Mouse (Mus musculus): Measurements from ENCODE around the gene Ptk6.
"Not testable (repeated sequence)": the region's sequence is repeated elsewhere in the genome, so short reads cannot be mapped to it uniquely, and the experiment has no call there.

The Ptk6 gene

DNA sequence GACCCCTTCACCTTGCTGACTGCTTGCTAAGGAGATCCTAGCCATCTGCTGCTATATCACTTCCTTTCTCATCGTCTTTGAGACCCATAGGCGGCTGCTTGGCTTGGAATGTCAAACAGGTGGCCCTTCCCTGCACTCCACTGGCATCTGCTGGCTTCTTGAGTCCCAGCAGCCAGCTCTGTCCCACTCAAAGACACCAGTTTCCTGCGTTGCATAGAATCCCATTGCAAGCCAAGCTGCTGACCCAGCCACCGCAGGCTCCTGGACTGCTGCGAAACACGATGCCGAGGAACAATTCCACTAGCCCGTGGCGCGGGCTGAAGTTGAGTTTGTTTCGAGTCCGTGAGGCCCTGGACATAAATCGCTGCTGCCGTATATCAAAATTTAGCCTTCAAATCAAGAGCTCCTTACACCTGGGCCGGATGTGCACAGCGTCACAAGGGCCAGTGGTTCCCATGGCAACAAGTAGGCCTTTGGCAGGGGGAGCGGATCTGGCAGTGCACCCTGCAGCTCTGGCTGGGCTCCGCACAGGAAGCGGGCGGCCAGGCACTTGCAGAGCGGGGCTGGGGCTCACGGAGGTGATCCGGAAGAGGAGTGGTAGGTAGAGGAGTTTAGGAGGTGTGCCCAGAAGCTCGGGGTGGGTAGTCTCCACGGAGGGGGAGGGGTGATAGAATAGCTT, 17.1 kb upstream of the Ptk6 start, which contains the start of gene Fndc11:
TSS of gene Fndc11 (plus strand) at position 476 of the 679 bp plus-strand sequence.
- in situ Hi-C loops (cut with MboI, MseI): no loop called here

DNA sequence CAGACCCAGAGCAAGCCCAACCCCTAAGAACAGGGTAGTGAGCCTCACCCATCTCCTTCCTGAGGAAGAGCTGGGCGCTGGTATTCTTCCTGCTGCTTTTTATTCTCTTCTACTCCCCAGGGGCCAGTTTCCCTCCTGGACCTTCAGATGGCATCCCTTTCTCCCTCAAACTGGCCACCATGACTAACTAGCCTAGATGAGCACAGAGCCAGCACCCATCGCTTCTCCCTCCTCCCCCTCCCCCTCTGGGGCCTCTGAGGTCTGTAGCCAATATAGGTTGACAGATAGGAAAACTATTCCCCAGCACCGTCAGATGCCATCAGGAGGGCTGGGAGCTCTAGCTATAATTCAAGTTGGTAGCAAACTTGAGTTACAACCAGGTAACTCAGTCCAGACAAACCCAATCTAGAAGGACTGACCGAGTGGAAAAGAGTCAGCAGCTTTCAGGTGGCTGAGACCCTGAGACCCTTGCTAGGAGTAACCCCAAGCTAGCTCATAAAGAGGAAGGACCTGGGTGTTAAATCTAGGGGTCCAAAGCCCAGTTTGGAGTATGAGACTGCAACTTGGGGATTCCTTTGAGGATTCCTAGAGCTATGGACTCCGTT, 16.4 kb upstream of the Ptk6 start:
- in situ Hi-C loops (cut with MboI, MseI): no loop called here

DNA sequence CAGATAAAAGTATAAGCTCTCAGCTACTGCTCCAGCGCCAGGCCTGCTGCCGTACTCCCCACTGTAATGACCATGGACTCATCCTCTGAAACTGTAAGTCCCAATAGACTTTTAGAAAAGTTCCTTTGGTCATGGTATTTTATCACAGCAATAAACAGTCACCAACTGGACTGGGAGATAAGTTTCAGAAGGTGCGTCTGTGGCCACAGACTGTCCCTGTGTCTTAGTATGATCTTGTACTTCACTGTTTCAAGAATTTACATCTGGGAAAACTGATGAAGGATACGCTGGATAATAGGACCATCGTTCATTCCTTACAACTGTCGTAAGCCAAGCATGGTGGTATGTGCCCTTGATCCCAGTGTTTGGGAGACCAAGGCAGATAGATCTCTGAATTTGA, 13.4 kb upstream of the Ptk6 start:
- in situ Hi-C loops (cut with MboI, MseI): no loop called here

DNA sequence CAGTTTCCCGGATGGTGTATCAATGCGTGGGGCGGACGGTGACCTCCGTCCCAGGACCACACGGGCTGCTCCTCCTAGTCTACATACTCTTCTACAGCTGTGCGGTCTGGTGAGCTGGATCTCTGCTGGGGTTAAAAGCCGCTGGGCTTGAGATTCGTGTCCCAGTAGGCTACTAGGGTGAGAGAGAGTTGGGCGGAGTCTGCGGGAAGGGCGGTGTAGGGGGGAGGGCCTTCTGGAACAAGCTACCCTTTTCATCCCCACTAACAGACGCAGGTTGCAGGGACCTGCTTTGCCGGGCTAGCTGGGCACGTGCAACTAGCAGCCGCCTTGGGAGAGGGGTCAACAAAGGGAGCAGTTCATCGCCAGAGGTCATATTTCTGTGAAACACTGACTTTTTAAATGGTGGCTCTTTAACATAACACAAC, 10.4 kb upstream of the Ptk6 start, which contains the start of gene Srms:
TSS of gene Srms (minus strand) at position 165 of the 425 bp plus-strand sequence.
- in situ Hi-C loops (cut with MboI, MseI): no loop called here

DNA sequence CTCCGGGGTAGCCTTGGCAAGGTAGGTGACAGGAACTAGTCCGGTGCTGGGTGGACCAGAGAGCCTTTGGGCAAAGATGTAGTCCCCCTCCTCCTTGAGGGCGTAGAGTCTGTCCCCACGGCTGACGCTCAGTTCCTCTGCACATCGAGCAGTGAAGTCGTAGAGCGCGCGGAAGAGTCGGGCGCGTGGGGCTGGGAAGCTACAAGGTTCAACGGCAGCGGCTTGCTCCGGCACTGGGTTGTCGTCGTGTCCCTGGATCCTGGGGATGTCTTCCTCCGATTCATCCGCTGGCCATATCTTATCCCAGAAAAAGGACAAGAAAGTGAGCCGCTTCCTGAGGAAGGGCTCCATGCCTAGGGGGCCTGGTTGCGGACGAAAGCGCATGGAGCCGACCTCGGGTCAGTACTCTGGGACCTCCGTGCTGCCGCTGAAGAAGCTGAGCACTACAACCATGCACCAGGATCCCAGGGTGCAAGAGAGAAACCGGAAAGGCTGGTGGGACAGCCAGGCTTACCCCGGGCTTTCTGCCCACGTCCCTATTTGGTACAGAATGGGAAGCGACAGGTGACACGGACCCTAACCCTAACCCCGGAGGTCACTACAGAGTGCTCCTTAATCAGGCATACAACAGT, 9.9 kb upstream of the Ptk6 start:
- in situ Hi-C loops (cut with MboI, MseI): no loop called here

DNA sequence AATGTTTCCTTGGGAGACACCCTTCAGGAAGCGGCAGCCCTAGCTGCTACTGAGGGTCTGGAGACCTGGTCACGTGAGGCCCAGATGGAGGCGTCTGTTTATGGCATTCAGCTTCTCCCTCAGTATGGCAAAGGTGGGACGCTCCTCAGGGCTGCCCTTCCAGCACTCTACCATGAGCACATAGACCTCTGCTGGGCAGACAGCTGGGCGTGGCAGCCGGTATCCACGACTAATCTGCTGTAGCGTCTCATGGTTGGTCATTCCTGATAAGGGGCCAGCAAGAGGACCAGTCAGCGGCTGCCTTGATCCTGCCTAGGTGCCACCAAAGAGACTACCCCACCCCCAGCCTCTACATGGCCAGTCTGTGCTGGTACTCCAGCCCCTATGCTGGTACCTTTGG, 3.5 kb upstream of the Ptk6 start:
- in situ Hi-C loops (cut with MboI, MseI): no loop called here

DNA sequence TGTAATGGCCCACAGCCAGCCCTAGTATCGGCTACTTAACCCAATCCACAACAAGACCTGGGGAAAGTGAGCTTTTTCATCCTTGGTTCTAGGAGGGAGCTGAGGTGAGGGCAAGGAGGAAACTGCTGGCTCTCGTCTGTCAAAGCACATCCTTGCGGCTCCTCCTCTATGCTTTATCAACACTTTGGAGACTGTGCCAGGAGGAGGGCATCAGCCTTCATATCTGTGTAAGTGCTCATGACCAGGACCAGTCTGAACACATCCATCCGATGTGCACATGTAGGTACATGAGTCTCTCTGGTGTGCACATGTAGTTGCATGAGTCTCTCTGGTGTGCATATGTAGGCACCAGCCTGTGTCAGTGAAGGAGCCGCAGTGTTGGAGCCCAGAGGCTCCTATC, 3.1 kb upstream of the Ptk6 start:
- in situ Hi-C loops (cut with MboI, MseI): no loop called here

DNA sequence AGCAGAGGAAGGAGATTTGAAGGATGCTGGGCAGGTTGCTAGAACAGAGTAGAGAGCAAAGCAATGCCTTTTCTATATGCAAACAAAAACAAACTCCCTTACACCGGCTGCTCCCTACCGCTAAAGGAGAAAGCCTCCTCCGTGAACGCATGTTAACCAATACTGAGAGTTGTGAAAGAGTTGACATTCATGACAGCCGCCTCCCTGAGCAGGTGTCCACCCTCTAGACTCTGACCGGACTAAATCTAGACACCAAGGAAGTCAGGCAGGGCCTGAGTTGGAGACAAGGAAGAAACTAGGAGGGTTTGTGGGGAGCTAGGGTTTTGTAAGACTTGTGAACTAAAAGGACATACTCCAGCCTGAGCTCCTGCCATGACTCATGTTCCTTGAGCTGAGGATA, 297 bp upstream of the Ptk6 start:
- in situ Hi-C loops (cut with MboI, MseI): no loop called here

DNA sequence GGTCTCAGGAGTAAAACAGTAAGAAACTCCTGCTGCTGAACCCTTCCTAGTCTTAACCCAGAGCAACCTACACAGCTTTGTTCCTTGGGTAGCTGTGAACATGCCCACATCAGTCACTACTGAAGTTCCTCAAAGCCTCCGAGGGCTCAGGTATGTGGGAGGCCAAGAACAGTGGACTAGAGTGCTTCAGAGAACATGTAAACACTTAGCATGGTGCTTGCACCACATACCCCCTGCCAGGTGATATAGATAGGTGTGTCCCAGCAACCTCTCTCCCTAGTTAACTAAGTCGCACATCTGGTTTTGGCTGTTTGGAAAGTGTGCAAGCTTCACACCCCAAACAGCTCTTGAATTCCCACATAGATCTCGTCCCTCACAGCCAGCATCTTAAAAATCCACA, 983 bp downstream of the Ptk6 start:
- in situ Hi-C loops (cut with MboI, MseI): no loop called here

DNA sequence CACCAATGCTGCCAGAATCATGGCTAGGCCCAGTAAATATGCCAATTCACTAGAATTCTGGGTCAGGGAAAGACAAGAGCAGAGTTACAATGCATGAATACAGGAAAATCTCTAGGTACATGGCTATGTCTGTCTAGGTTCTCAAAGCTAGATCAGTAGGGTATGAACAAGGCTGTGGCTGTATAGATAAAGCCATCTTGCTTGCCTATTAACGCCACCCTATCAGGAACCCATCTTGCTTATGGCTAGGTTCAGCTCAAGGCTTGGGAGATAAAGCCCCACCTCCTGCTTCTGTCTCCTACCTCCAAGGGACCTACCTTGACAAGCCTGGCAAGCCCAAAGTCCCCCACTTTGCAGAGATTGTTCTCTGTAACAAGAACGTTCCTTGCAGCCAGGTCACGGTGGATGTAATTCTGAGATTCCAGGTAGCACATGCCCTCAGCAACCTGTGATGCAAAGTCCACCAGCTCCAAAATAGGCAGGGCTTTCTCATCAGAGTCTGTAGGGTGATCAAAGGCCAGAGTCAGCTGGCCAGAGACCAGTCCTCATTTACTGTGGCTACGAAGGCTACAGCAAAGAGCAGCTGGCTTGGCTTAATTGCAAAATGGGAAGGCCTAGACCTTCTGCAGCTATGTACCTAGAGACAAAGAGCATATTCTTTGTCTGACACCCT, 5.8 kb downstream of the Ptk6 start:
- in situ Hi-C loops (cut with MboI, MseI): no loop called here

DNA sequence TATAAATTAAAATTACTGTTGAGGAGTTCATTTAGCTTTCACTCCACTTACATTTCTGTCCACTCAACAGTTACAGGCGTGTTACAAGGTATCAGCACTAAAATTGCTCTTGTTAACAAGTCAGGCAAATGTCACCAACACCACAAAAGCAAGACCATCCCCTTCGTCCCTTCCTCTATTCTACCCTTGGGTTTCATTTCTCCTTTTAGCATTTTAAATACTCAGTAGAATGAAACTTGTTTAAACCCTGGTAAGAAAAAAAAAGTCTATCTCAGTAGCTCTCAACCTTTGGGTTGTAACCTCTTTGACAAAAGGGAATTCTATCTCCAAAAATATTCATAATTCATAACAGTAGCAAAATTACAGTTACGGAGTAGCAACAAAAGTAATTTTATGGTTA, 9.5 kb downstream of the Ptk6 start:
- in situ Hi-C loops (cut with MboI, MseI): no loop called here

DNA sequence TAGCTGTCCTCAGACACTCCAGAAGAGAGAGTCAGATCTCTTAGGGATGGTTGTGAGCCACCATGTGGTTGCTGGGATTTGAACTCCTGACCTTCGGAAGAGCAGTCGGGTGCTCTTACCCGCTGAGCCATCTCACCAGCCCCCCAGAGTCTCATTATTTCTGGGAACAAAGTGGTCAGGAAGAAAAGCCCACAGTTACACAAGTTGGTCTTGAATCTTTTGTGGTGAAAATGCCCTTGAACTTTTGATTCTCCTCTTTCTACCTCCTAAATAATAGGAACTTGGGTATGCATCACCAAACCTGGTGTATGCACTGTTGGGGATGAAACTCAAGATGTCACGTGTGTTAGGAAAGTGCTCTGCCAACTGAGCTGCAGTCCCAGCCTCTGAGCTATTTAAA, 10.7 kb downstream of the Ptk6 start:
- in situ Hi-C loops (cut with MboI, MseI): no loop called here

DNA sequence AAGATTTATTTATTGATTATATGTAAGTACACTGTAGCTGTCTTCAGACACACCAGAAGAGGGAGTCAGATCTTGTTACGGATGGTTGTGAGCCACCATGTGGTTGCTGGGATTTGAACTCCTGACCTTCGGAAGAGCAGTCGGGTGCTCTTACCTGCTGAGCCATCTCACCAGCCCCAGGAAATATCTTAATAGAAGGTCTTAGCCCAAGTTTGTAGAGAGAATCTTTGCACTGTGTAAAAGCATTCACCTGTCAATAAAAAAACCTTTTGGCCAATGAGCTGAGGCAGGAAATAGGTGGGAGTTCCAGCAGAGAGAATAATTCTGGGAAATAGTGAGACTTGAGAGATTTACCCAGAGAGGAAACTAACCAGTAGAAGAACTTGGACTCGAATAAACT, 11.2 kb downstream of the Ptk6 start:
- in situ Hi-C loops (cut with MboI, MseI): not testable (repeated sequence)

DNA sequence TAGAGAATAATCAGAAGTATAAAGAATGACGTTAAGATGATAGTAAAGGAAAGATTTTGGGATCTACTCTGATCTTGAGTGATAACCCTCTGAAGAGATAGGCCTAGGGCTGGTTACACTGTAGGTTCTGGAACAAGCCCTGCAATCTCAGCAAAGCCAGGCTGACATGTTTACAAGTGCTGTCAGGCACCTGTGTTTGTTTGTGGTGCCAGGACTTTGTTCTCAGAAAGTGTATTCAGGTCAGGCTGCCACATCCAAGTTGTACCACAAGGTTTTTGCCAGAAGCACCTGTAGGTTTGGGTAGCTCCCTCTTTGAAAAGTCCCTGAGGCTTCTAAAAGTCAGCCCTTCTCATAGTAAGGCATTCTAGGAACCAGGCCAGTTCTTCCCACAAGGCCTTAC, 13.3 kb downstream of the Ptk6 start:
- in situ Hi-C loops (cut with MboI, MseI): loop anchor here (5.0 kb wide), 1 partner anchor 78 kb away; no protein-coding TSS in a partner anchor

DNA sequence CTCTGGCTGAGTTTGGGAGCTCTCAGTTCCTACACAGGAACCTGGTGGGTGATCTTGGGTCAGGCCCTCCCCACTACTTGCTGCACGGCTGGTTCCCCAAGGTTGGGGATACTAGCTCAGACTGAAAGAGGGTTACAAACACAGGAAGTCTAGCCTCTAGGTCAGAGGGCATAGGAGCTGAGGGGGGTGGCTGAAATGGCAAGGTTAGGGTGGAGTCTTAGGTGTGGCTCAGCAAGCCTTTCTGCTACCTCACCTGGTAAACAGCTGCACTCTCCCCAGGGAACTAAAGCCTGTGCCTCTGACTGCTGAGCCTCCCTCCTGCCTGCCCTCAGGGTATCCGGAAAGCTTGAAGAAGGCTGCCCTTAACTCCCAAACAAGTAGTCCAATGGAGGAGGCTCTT, 13.9 kb downstream of the Ptk6 start:
- in situ Hi-C loops (cut with MboI, MseI): loop anchor here (5.0 kb wide), 1 partner anchor 79 kb away; no protein-coding TSS in a partner anchor

DNA sequence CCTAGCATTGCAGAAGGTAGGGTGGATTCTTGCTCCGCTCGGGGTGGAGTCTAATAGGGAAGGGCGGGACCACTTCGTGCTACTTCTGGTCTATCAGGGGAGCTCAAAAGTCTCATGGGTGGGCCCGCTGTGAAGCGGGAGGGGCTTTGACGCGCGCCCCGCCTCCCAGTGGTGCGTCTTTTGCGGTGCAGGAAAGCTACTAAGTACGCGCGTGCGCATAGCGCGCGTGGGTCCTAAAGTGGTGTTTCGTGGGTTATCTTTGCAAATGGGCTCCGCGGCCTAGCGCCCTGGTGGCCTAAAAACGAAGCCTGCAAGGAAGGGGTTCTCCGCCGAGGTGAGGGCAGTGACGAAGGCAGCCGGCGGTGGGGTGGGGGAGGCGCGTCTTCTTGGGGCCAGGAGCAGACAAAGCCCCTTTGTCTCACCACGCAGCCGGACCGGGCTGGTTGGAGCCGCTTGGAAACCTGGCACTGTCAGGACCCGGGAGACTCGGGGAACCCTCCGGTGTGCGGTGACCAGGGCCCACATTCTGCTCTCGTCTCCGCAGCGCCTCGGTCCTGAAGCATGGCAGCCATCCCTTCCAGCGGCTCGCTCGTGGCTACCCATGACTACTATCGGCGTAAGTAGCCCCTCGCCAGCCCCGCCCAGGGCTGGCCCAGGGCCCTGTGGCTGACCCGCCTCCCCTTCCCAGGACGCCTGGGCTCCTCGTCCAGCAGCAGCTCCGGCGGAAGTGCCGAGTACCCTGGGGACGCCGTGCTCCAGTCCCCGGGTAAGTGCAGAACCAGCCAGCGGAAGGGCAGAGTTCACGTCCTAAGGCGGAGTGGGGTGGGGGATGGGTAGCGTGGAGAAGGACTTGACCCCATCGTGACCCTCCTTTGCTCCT, 15.2 kb downstream of the Ptk6 start, which contains the start of gene Ppdpf:
TSS of gene Ppdpf (plus strand) at position 127 of the 880 bp plus-strand sequence.
- in situ Hi-C loops (cut with MboI, MseI): loop anchor here (5.0 kb wide), 1 partner anchor 80 kb away; no protein-coding TSS in a partner anchor

DNA sequence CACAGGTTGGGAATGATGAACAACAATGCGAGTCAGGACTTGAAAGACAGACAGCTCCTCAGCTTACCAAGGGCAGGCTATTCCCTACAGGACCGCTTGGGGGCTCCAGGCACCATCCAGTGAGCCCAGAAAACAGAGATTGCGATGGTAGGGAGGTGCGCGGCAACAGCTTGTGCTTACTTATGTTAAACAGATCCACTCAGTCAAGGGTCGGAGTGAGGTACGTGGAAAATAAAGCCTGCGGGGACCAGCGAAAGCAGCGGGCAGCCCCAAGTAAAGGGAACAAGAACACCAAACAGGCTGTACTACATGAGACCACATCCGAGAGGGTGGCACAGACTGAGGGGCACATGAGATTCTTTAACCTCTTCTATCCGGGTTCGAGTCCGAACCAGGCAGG, 16.0 kb downstream of the Ptk6 start:
- in situ Hi-C loops (cut with MboI, MseI): loop anchor here (5.0 kb wide), 1 partner anchor 81 kb away; no protein-coding TSS in a partner anchor

DNA sequence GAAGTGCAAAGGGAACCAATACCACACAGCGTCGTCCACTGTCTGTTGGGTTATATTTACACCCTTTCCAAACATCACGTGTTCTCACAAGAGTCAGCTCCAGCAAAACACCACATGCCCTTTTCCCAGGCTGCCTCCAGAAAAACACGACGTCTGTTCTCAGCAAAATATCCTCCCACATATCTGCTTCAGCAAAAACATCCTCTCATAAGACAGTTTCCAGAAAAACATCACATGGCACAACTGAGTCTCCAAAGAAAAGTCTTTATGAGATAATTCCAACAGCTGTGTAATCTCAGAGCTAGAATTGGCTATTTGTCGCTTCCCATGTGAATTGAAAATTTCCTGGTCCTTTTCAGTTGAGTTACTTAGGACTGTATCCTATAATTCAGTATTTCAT, 21.7 kb downstream of the Ptk6 start:
- in situ Hi-C loops (cut with MboI, MseI): no loop called here

DNA sequence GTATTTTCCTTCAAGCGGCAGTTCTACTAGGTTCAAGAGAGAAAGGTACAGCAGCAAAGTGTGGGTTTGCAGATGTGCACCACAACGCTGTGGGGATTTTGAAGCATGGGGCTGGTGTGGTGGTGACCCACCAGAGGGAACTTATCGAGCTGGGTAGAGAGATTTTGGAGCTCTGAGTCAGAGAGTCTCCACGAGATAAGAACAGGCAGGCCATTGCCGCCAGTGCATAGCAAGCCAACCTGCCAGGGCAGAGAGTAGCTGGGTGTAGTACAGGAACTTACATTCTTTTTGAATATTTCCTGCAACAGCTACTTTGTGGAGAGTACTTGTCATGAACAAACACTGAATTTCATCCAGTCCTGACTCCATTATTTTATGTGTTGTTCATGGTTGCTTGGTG, 24.1 kb downstream of the Ptk6 start:
- in situ Hi-C loops (cut with MboI, MseI): no loop called here

DNA sequence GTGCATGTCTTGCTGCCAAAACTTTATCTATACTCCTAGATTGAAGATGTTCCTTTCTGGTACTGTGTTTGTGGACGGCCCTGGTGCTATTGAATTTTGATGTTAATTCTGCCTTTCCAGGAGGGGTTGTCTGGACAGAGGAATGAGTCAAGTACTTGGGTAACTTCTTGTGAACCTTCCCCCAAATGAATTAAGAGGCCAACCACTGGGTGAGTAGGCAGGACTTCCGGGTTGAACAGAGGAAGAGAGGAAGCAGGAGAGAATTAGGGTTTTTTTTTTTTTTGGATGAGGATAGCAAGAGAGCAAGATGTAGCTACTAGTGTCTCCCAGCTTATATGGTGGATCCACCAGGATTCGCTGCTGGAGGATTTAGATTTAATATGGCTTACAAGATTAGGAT, 24.6 kb downstream of the Ptk6 start:
- in situ Hi-C loops (cut with MboI, MseI): no loop called here

DNA sequence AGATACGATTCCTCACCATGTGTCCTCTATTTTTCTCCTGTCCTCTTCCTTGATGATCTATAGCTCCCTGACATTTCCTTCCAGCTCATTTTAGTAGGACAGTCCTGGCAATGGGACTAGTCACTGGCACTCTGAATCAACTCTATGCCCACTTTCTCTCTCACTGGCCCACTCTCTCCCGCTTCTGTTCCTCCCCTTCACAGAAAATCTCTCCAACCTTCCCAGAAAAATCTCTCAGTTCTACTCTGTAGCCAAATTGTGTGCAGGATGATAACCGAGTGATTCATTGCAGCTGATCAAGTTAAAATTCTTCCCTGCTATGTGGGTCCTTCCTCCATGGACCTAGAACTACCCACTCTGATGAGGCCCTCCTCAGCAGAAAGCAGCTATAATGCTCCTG, 27.9 kb downstream of the Ptk6 start:
- in situ Hi-C loops (cut with MboI, MseI): no loop called here

Measured in T-helper 2 cell (primary cell).